In the genomic region with DNA sequence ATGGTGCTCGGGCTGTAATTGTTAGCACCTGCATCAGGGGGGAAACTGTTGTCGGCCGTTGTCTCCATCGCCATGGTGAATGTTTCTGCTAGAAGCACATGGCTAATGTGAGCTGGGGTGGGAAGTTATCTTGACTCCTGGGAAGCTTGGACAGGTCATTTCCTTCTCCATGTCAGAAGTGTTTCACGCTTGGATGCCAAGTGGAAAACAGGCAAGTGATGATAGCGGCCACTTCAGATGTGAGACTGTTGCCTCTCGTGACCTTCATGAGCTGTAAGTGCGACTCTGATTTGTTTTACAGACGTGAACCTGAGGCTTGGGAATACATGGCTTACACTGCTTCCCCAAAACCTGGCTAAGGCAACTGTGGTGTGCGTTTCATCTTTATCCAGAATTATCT, we compare ENCODE assay signal across 20 mouse cellular contexts. TPM values are rescaled to one million over a fixed set of nuclear protein-coding genes. Genes with fewer than 3 reads are reported as not detected.
A peak's percentile ranks its signal among the peaks of the same experiment; 100 is the strongest.
DNase-seq lines count a peak whose midpoint lies in the region; ATAC-seq and TF ChIP-seq lines count a peak whose summit lies in the region.
"Had no signal": no experiment of that assay in that cellular context is flagged by ENCODE, and none has a peak within 500 bp of the region (broad histone marks: within the 10 kb centered on the region; RNA-seq: fewer than 3 reads in every experiment).

No protein-coding gene starts in this region.

- intact Hi-C loops in gastrocnemius, adult 2 months (cut with DNase I), result no loop called here
- intact Hi-C loops in gastrocnemius, postnatal 36 days (cut with DNase I), result no loop called here
- intact Hi-C loops in gastrocnemius, postnatal 14 days (cut with DNase I; ENCODE audit: low total_unique reads), result loop anchor here (5.0 kb wide), 1 partner anchor 91 kb away; no protein-coding TSS in a partner anchor

- WGBS in heart, embryonic 12.5 days, result 43% methylated on average over 10 of the region's 10 CpGs
- 49% methylated on average over 10 of the region's 10 CpGs for WGBS in heart, embryonic 11.5 days (ENCODE audit: insufficient replicate concordance)
- 33% methylated on average over 10 of the region's 10 CpGs for WGBS in heart, embryonic 15.5 days

- 0 out of 2 replicates have a peak, but pooled peaks have one; percentile 33 for ATAC-seq in heart, embryonic 12.5 days (ENCODE audit: insufficient number of reproducible peaks, low FRiP score)
- no peak for ATAC-seq in heart, embryonic 11.5 days (replicated peaks; ENCODE audit: insufficient number of reproducible peaks, low FRiP score, low TSS enrichment)
- peak; percentile 40 for ATAC-seq in heart, embryonic 15.5 days (replicated peaks; ENCODE audit: insufficient number of reproducible peaks, insufficient read depth, low FRiP score, low read depth)
- ATAC-seq: CD4-positive, CD25-positive, alpha-beta regulatory T cell, adult 4 months; forebrain, postnatal 0 days; intestine, embryonic 15.5 days had no signal

- no peak overlapping the region for H3K4me3 ChIP-seq in gastrocnemius, adult 2 months
- no peak overlapping the region for H3K4me3 ChIP-seq in heart, embryonic 12.5 days
- H3K4me3 ChIP-seq in heart, embryonic 11.5 days (ENCODE audit: low read depth, low read length), result no peak overlapping the region
- no peak overlapping the region for H3K4me3 ChIP-seq in heart, embryonic 15.5 days
- H3K4me3 ChIP-seq: forebrain, embryonic 12.5 days; hindbrain, embryonic 10.5 days; intestine, embryonic 15.5 days; kidney, embryonic 15.5 days had no signal

- H3K9me3 ChIP-seq in heart, embryonic 12.5 days (replicated peaks), result no peaks in the 10 kb centered on the region; the same call in 1 of the 2 replicates
- H3K9me3 ChIP-seq in heart, embryonic 11.5 days (replicated peaks; ENCODE audit: control insufficient read depth, low read length), result no peaks in the 10 kb centered on the region
- no peaks in the 10 kb centered on the region for H3K9me3 ChIP-seq in heart, embryonic 15.5 days (replicated peaks)
- H3K9me3 ChIP-seq: forebrain, embryonic 12.5 days; G1E; hindbrain, embryonic 10.5 days; intestine, embryonic 15.5 days; kidney, embryonic 15.5 days had no signal

- H3K4me2 ChIP-seq in heart, embryonic 12.5 days, result no peak overlapping the region
- no peak overlapping the region for H3K4me2 ChIP-seq in heart, embryonic 11.5 days
- no peak overlapping the region for H3K4me2 ChIP-seq in heart, embryonic 15.5 days
- H3K4me2 ChIP-seq: forebrain, embryonic 12.5 days; hindbrain, embryonic 14.5 days; intestine, embryonic 15.5 days; kidney, embryonic 15.5 days had no signal

- no peak overlapping the region for H3K9ac ChIP-seq in heart, embryonic 12.5 days
- H3K9ac ChIP-seq in heart, embryonic 11.5 days (ENCODE audit: low read depth, low read length), result no peak overlapping the region
- no peak overlapping the region for H3K9ac ChIP-seq in heart, embryonic 15.5 days
- H3K9ac ChIP-seq: forebrain, embryonic 12.5 days; forebrain, postnatal 0 days; hindbrain, embryonic 14.5 days; intestine, embryonic 15.5 days; kidney, embryonic 15.5 days had no signal

- peaks cover 65% of the 10 kb centered on the region for H3K27me3 ChIP-seq in heart, embryonic 12.5 days (replicated peaks)
- H3K27me3 ChIP-seq in heart, embryonic 11.5 days (ENCODE audit: control insufficient read depth, insufficient read depth, low read length), result peaks cover 48% of the 10 kb centered on the region
- H3K27me3 ChIP-seq in heart, embryonic 15.5 days, result peaks cover 58% of the 10 kb centered on the region
- H3K27me3 ChIP-seq: forebrain, embryonic 12.5 days; intestine, embryonic 15.5 days; kidney, embryonic 15.5 days had no signal

- TF ChIP-seq CTCF in gastrocnemius, adult 2 months (IDR thresholded peaks at IDR 0.05), result no peak

- peak overlapping the region; percentile 31; the same call in 1 of the 2 replicates for H3K27ac ChIP-seq in gastrocnemius, adult 2 months
- H3K27ac ChIP-seq in heart, embryonic 12.5 days (ENCODE audit: poor library complexity, severe bottlenecking), result no peak overlapping the region
- no peak overlapping the region for H3K27ac ChIP-seq in heart, embryonic 11.5 days (ENCODE audit: low read depth, low read length)
- no peak overlapping the region for H3K27ac ChIP-seq in heart, embryonic 15.5 days
- H3K27ac ChIP-seq: forebrain, embryonic 12.5 days; hindbrain, embryonic 10.5 days; hindbrain, embryonic 14.5 days; intestine, embryonic 15.5 days; kidney, embryonic 15.5 days had no signal

- H3K4me1 ChIP-seq in heart, embryonic 12.5 days (replicated peaks), result peaks cover 13% of the 10 kb centered on the region
- peaks cover 9% of the 10 kb centered on the region for H3K4me1 ChIP-seq in heart, embryonic 11.5 days (ENCODE audit: control insufficient read depth, insufficient read depth, low read length)
- H3K4me1 ChIP-seq in heart, embryonic 15.5 days (replicated peaks), result peaks cover 11% of the 10 kb centered on the region; the same call in 1 of the 2 replicates
- H3K4me1 ChIP-seq: forebrain, embryonic 12.5 days; kidney, embryonic 15.5 days had no signal

- no peak for DNase-seq in gastrocnemius, adult 2 months
- DNase-seq in gastrocnemius, postnatal 36 days, result no peak
- DNase-seq in heart, postnatal 4 days, result peak; percentile 48
- DNase-seq in kidney, adult 9 months, result no peak
- no peak for DNase-seq in gastrocnemius, postnatal 14 days
- DNase-seq: adrenal gland, postnatal 14 days; cerebellum, adult 18-20 months; cerebellum, postnatal 10 days; forebrain, postnatal 0 days; kidney, adult 18-20 months had no signal

- peaks cover 44% of the 10 kb centered on the region for H3K36me3 ChIP-seq in heart, embryonic 12.5 days
- peaks cover 17% of the 10 kb centered on the region for H3K36me3 ChIP-seq in heart, embryonic 11.5 days (ENCODE audit: control insufficient read depth, insufficient read depth, low read length)
- peaks cover 29% of the 10 kb centered on the region for H3K36me3 ChIP-seq in heart, embryonic 15.5 days

RNA-seq across cellular contexts. Expression of a gene that starts 17.5 kb away (rescaled TPM):
- total RNA-seq in gastrocnemius, adult 2 months (2021), result 10 to 100 TPM; 18.7 to 19.3 TPM
- total RNA-seq in gastrocnemius, postnatal 36 days (2021), result 10 to 100 TPM; 16.0 to 16.4 TPM
- polyA plus RNA-seq in heart, embryonic 12.5 days (2016; fragmentation: Nextera tagmentation; extraction: Ambion mirVana), result 21.2 and 22.5 TPM in 2 replicates
- 21.0 and 22.1 TPM in 2 replicates for polyA plus RNA-seq in heart, embryonic 11.5 days (2014; fragmentation: Nextera tagmentation; extraction: Ambion mirVana)
- 20.6 and 26.8 TPM in 2 replicates for polyA plus RNA-seq in heart, embryonic 15.5 days (2015; fragmentation: Nextera tagmentation; extraction: Ambion mirVana)
- total RNA-seq in heart, postnatal 4 days (2021), result 10 to 100 TPM; 14.8 to 15.7 TPM
- total RNA-seq in gastrocnemius, postnatal 14 days (2021), result 10 to 100 TPM; 11.1 to 12.6 TPM

RNA-seq across cellular contexts. Expression of a gene that starts 17.5 kb away (rescaled TPM):
- total RNA-seq in gastrocnemius, adult 2 months (2021), result 10 to 100 TPM in 1 of 2 experiments, 1 to 10 TPM in 1; 9.3 to 13.2 TPM
- 10 to 100 TPM in 1 of 2 experiments, 1 to 10 TPM in 1; 6.4 to 11.3 TPM for total RNA-seq in gastrocnemius, postnatal 36 days (2021)
- 15.7 and 19.1 TPM in 2 replicates for polyA plus RNA-seq in heart, embryonic 12.5 days (2016; fragmentation: Nextera tagmentation; extraction: Ambion mirVana)
- polyA plus RNA-seq in heart, embryonic 11.5 days (2014; fragmentation: Nextera tagmentation; extraction: Ambion mirVana), result 18.2 and 18.6 TPM in 2 replicates
- polyA plus RNA-seq in heart, embryonic 15.5 days (2015; fragmentation: Nextera tagmentation; extraction: Ambion mirVana), result 16.0 and 22.2 TPM in 2 replicates
- 10 to 100 TPM; 15.1 to 17.6 TPM for total RNA-seq in heart, postnatal 4 days (2021)
- total RNA-seq in gastrocnemius, postnatal 14 days (2021), result 10 to 100 TPM; 12.5 to 15.8 TPM

RNA-seq across cellular contexts. Expression of a gene that starts 26.5 kb away (rescaled TPM):
- total RNA-seq in gastrocnemius, adult 2 months (2021), result 1 to 10 TPM; 3.7 to 5.4 TPM
- total RNA-seq in gastrocnemius, postnatal 36 days (2021), result 1 to 10 TPM; 4.0 to 6.0 TPM
- 25.8 and 29.4 TPM in 2 replicates for polyA plus RNA-seq in heart, embryonic 12.5 days (2016; fragmentation: Nextera tagmentation; extraction: Ambion mirVana)
- polyA plus RNA-seq in heart, embryonic 11.5 days (2014; fragmentation: Nextera tagmentation; extraction: Ambion mirVana), result 28.1 and 28.8 TPM in 2 replicates
- 27.2 and 33.2 TPM in 2 replicates for polyA plus RNA-seq in heart, embryonic 15.5 days (2015; fragmentation: Nextera tagmentation; extraction: Ambion mirVana)
- 10 to 100 TPM; 15.7 to 16.9 TPM for total RNA-seq in heart, postnatal 4 days (2021)
- total RNA-seq in gastrocnemius, postnatal 14 days (2021), result 10 to 100 TPM; 15.6 to 22.6 TPM
- polyA plus RNA-seq: G1E had no signal

RNA-seq across cellular contexts. Expression of a gene that starts 43.7 kb away (rescaled TPM):
- total RNA-seq in gastrocnemius, adult 2 months (2021), result 1 to 10 TPM; 5.6 to 8.3 TPM
- total RNA-seq in gastrocnemius, postnatal 36 days (2021), result 1 to 10 TPM; 7.3 to 8.0 TPM
- 46.8 and 48.1 TPM in 2 replicates for polyA plus RNA-seq in heart, embryonic 12.5 days (2016; fragmentation: Nextera tagmentation; extraction: Ambion mirVana)
- polyA plus RNA-seq in heart, embryonic 11.5 days (2014; fragmentation: Nextera tagmentation; extraction: Ambion mirVana), result 50.2 and 62.8 TPM in 2 replicates
- polyA plus RNA-seq in heart, embryonic 15.5 days (2015; fragmentation: Nextera tagmentation; extraction: Ambion mirVana), result 39.1 and 43.6 TPM in 2 replicates
- total RNA-seq in heart, postnatal 4 days (2021), result 10 to 100 TPM; 26.6 to 26.8 TPM
- total RNA-seq in gastrocnemius, postnatal 14 days (2021), result 10 to 100 TPM; 10.6 to 13.4 TPM
